Mouse (Mus musculus) neural tube, embryonic 13.5 days (tissue): ENCODE measurements at regions not wholly inside any gene's neighbourhood (a gene's known extent, or its start where the extent isn't known, plus 50 kb on each side); places are given as distances from the start of the nearest gene placed in this dataset.

Experiments
- ATAC-seq: fragments of 200-750 bp; cut with Nextera tagmentation; 2 replicates; pipeline ENCODE4 v1.8.0; 2017; ENCODE audit warnings: low read depth, mild to moderate bottlenecking, moderate TSS enrichment, moderate library complexity
- H3K27ac ChIP-seq: fragments of 300-500 bp; sonication (generic); replicated peaks from 2 replicates; pipeline ENCODE4 v1.5.1; 2015; ENCODE audit warnings: moderate library complexity, mild to moderate bottlenecking, inconsistent platforms
- H3K27me3 ChIP-seq: fragments of 300-500 bp; sonication (generic); 2 replicates; pipeline ENCODE4 v1.6.1; 2015; ENCODE audit warnings: mild to moderate bottlenecking, inconsistent platforms
- H3K36me3 ChIP-seq: fragments of 300-500 bp; sonication (generic); 2 replicates; pipeline ENCODE4 v1.6.1; 2015; ENCODE audit warnings: mild to moderate bottlenecking, inconsistent platforms
- H3K4me1 ChIP-seq: fragments of 300-500 bp; sonication (generic); replicated peaks from 2 replicates; pipeline ENCODE4 v1.6.1; 2015; ENCODE audit warnings: inconsistent platforms
- H3K4me2 ChIP-seq: fragments of 300-500 bp; sonication (generic); 2 replicates; pipeline ENCODE4 v1.6.1; 2015; ENCODE audit warnings: inconsistent platforms, mild to moderate bottlenecking, moderate library complexity
- H3K4me3 ChIP-seq: fragments of 300-500 bp; sonication (generic); 2 replicates; pipeline ENCODE4 v1.5.1; 2015; ENCODE audit warnings: mild to moderate bottlenecking, inconsistent platforms
- H3K9ac ChIP-seq: fragments of 300-500 bp; sonication (generic); 2 replicates; pipeline ENCODE4 v1.6.1; 2015; ENCODE audit warnings: moderate library complexity, mild to moderate bottlenecking, inconsistent platforms
- H3K9me3 ChIP-seq: fragments of 300-500 bp; sonication (generic); 2 replicates; pipeline ENCODE4 v1.6.1; 2016; ENCODE audit warnings: inconsistent platforms
- WGBS: fragments of 180-500 bp; shearing (Covaris S2); methylation state at CpG from one replicate; pipeline ENCODE4 v1.1.7; 2015; 5-methylcytosine and 5-hydroxymethylcytosine counted together

GRCm38 (mm10) chr3:149347241-149347992 lies 357.1 kb upstream of the Adgrl2 start:
- Histone ChIP-seq H3K27me3 (no peaks in the 10 kb centered on the region; the same call in 1 of the 2 replicates), H3K4me3 (no peak overlapping the region), H3K27ac (no peak overlapping the region), H3K9ac (no peak overlapping the region), H3K9me3 (no peaks in the 10 kb centered on the region), H3K4me2 (no peak overlapping the region), H3K4me1 (peaks cover 4% of the 10 kb centered on the region; the same call in 1 of the 2 replicates), H3K36me3 (no peaks in the 10 kb centered on the region)
- no peak for ATAC-seq
- WGBS: 27% methylated on average over 6 of the region's 6 CpGs

DNA sequence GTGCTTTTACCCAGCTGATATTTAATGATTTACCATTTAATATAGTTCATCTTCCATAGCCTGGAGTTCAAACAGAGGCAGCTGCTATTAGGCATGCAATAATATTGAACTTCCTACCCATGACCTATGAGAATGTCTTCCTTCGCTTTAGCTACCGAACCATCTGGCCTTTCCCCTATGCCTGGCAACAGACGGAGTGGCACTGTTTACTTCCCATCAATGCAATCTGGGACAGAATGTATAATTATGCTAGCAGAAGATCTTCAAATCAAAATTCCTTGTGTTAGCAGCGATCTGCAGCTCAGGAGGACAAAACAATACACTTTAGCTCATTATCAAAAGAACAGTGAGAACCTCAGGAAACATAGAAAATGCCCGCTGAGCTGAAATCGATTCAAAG lies 352.2 kb upstream of the Adgrl2 start:
- no peaks in the 10 kb centered on the region for H3K9me3 ChIP-seq
- ATAC-seq: no peak
- H3K9ac ChIP-seq: no peak overlapping the region
- WGBS: 71% methylated on average over 6 of the region's 6 CpGs
- no peak overlapping the region for H3K4me3 ChIP-seq
- peaks cover 12% of the 10 kb centered on the region for H3K4me1 ChIP-seq
- no peak overlapping the region for H3K4me2 ChIP-seq
- H3K27ac ChIP-seq: no peak overlapping the region
- H3K36me3 ChIP-seq: no peaks in the 10 kb centered on the region
- no peaks in the 10 kb centered on the region; the same call in 1 of the 2 replicates for H3K27me3 ChIP-seq

GRCm38 (mm10) chr3:149339374-149339753 lies 349.0 kb upstream of the Adgrl2 start:
- H3K9ac ChIP-seq: no peak overlapping the region
- no peaks in the 10 kb centered on the region for H3K9me3 ChIP-seq
- no peaks in the 10 kb centered on the region for H3K27me3 ChIP-seq
- WGBS: 87% methylated on average over 3 of the region's 3 CpGs
- no peak overlapping the region for H3K27ac ChIP-seq
- H3K4me3 ChIP-seq: no peak overlapping the region
- H3K4me2 ChIP-seq: no peak overlapping the region
- H3K4me1 ChIP-seq: peaks cover 12% of the 10 kb centered on the region
- no peaks in the 10 kb centered on the region for H3K36me3 ChIP-seq
- no peak for ATAC-seq

DNA sequence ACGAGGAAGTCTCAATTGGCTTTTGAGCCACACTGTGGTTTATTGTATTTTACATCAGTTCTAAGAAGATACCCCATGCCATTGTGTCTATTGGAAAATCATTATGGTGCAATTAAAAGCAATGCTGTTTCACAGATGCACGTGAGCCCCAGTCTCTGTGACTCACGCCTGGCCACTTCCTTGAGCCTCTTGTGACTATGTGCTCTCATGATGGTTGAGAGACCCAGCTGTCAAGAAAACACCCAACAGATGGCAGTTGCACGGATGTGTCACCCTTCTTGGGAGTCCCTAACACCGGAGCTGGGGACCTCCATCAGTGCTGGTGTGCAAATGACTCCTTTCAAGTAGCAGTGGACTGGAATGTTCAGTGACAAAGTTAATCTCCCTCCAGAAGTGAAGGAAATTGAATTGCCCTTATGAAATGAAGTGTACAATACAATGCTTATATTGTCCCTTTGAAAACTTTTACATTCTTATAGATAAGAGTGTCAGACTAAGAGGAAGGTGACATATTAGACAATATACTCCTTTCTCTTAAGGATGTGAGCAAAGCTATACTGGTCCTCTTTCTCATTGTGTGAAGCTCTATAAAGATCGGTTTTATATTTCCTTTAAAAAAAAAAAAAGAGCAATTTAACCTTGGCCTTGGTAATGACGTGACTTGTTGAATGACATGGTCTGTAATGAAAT lies 348.5 kb upstream of the Adgrl2 start:
- WGBS: 70% methylated on average over 7 of the region's 7 CpGs
- Histone ChIP-seq H3K9ac (no peak overlapping the region), H3K4me3 (no peak overlapping the region), H3K9me3 (no peaks in the 10 kb centered on the region), H3K4me2 (no peak overlapping the region), H3K27ac (no peak overlapping the region), H3K36me3 (no peaks in the 10 kb centered on the region), H3K4me1 (peaks cover 12% of the 10 kb centered on the region), H3K27me3 (no peaks in the 10 kb centered on the region)
- no peak for ATAC-seq

- no peaks in the 10 kb centered on the region for H3K36me3 ChIP-seq
- H3K9me3 ChIP-seq: no peaks in the 10 kb centered on the region
- no peak overlapping the region for H3K4me3 ChIP-seq
- 82% methylated on average over 6 of the region's 6 CpGs for WGBS
- H3K4me1 ChIP-seq: peaks cover 11% of the 10 kb centered on the region; the same call in 1 of the 2 replicates
- peaks cover 5% of the 10 kb centered on the region; the same call in 1 of the 2 replicates for H3K27me3 ChIP-seq
- no peak overlapping the region for H3K4me2 ChIP-seq
- no peak overlapping the region for H3K27ac ChIP-seq
- no peak overlapping the region for H3K9ac ChIP-seq
- ATAC-seq: no peak
Measured at GRCm38 (mm10) chr3:149335259-149335658, 344.9 kb upstream of the Adgrl2 start.

GRCm38 (mm10) chr3:149333607-149334006 lies 343.3 kb upstream of the Adgrl2 start:
- H3K27ac ChIP-seq: no peak overlapping the region
- H3K36me3 ChIP-seq: no peaks in the 10 kb centered on the region
- 86% methylated on average over 5 of the region's 5 CpGs for WGBS
- H3K9me3 ChIP-seq: no peaks in the 10 kb centered on the region
- H3K9ac ChIP-seq: no peak overlapping the region
- no peak overlapping the region for H3K4me3 ChIP-seq
- peaks cover 11% of the 10 kb centered on the region; the same call in 1 of the 2 replicates for H3K4me1 ChIP-seq
- H3K27me3 ChIP-seq: peaks cover 5% of the 10 kb centered on the region; the same call in 1 of the 2 replicates
- ATAC-seq: no peak
- H3K4me2 ChIP-seq: no peak overlapping the region

DNA sequence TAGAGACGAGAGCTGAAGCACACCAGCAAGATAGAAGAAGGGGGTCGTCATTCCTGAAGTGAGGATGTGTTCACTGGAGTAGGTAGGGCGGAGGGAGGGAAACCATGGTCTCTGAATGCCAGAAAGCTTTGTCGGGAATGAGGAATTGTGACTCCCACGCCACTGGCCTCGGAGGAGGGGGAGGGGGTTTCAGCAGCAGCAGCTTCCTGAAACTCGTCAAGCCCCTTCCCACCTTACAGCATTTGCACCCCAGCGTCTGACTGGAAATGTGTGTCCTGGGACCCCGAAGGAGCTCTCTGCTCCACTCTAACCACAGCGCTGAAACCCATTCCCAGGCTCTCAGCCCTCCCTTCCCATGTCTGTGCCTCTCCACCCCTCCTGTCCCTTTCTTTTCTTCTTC lies 342.8 kb upstream of the Adgrl2 start:
- peaks cover 5% of the 10 kb centered on the region; the same call in 1 of the 2 replicates for H3K27me3 ChIP-seq
- 0 out of 2 replicates have a peak, but pooled peaks have one; percentile 11 for ATAC-seq
- H3K4me1 ChIP-seq: peaks cover 11% of the 10 kb centered on the region; the same call in 1 of the 2 replicates
- no peak overlapping the region for H3K27ac ChIP-seq
- H3K9ac ChIP-seq: no peak overlapping the region
- WGBS: 36% methylated on average over 10 of the region's 10 CpGs
- H3K9me3 ChIP-seq: no peaks in the 10 kb centered on the region
- H3K4me3 ChIP-seq: no peak overlapping the region
- H3K4me2 ChIP-seq: no peak overlapping the region
- H3K36me3 ChIP-seq: no peaks in the 10 kb centered on the region

DNA sequence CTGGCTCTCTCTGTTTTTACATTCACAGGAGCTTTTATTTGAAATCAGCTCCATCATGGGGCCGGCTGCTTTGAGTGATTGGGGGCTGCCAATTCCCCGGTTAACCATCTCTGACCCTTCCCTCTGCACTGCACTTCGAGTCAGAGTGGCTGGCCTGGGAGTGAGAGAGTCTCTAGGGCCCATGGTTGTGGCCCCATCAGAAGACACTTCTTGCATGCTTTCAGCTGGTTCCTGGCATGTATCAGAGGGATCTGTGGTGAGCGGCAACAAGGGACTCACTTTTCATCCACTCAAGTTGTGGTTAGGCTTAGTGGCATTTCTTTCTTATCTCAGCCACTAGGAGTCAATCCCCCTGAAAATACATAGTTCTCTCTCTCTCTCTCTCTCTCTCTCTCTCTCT lies 341.8 kb upstream of the Adgrl2 start:
- H3K4me3 ChIP-seq: no peak overlapping the region
- H3K27ac ChIP-seq: no peak overlapping the region
- peaks cover 11% of the 10 kb centered on the region; the same call in 1 of the 2 replicates for H3K4me1 ChIP-seq
- peaks cover 5% of the 10 kb centered on the region; the same call in 1 of the 2 replicates for H3K27me3 ChIP-seq
- H3K9me3 ChIP-seq: no peaks in the 10 kb centered on the region
- ATAC-seq: no peak
- 21% methylated on average over 4 of the region's 4 CpGs for WGBS
- no peaks in the 10 kb centered on the region for H3K36me3 ChIP-seq
- no peak overlapping the region for H3K9ac ChIP-seq
- H3K4me2 ChIP-seq: no peak overlapping the region

- Histone ChIP-seq H3K4me1 (peaks cover 11% of the 10 kb centered on the region; the same call in 1 of the 2 replicates), H3K4me3 (no peak overlapping the region), H3K27ac (0 out of 2 replicates have a peak overlapping the region, but pooled peaks have one; percentile 23), H3K9me3 (no peaks in the 10 kb centered on the region), H3K27me3 (peaks cover 5% of the 10 kb centered on the region; the same call in 1 of the 2 replicates), H3K9ac (no peak overlapping the region), H3K4me2 (no peak overlapping the region), H3K36me3 (no peaks in the 10 kb centered on the region)
- no peak for ATAC-seq
- WGBS: 8% methylated on average over 7 of the region's 7 CpGs
Measured at GRCm38 (mm10) chr3:149331251-149331960, 341.1 kb upstream of the Adgrl2 start.

DNA sequence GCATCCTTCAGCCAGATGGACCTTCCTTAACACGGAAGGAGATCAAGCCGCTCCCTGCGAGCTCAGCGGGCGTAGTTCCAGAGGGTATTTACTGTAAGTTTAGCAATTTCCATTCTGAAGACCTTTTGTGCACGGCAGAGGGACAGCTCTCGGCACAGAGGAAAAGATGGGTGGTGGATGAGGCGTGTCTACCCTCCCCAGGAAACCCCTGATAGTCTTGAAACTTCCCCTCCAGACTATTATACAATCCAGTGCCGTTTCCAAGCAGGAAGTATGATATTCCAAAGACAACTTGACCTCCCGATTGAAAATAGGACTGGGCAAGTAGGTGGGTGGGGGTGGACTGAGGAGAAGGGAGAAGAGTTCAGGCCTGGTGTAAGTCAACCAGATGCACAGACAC lies 340.4 kb upstream of the Adgrl2 start:
- H3K9me3 ChIP-seq: no peaks in the 10 kb centered on the region
- no peak overlapping the region for H3K4me2 ChIP-seq
- no peak overlapping the region for H3K9ac ChIP-seq
- ATAC-seq: no peak
- H3K4me1 ChIP-seq: peaks cover 11% of the 10 kb centered on the region; the same call in 1 of the 2 replicates
- H3K36me3 ChIP-seq: no peaks in the 10 kb centered on the region
- H3K27ac ChIP-seq: no peak overlapping the region
- 85% methylated on average over 10 of the region's 10 CpGs for WGBS
- H3K4me3 ChIP-seq: no peak overlapping the region
- peaks cover 5% of the 10 kb centered on the region; the same call in 1 of the 2 replicates for H3K27me3 ChIP-seq

GRCm38 (mm10) chr3:149330041-149330440 lies 339.7 kb upstream of the Adgrl2 start:
- 85% methylated on average over 10 of the region's 10 CpGs for WGBS
- Histone ChIP-seq H3K36me3 (no peaks in the 10 kb centered on the region), H3K27me3 (peaks cover 5% of the 10 kb centered on the region; the same call in 1 of the 2 replicates), H3K27ac (no peak overlapping the region), H3K9ac (no peak overlapping the region), H3K4me3 (no peak overlapping the region), H3K4me2 (no peak overlapping the region), H3K4me1 (peaks cover 11% of the 10 kb centered on the region; the same call in 1 of the 2 replicates), H3K9me3 (no peaks in the 10 kb centered on the region)
- no peak for ATAC-seq

DNA sequence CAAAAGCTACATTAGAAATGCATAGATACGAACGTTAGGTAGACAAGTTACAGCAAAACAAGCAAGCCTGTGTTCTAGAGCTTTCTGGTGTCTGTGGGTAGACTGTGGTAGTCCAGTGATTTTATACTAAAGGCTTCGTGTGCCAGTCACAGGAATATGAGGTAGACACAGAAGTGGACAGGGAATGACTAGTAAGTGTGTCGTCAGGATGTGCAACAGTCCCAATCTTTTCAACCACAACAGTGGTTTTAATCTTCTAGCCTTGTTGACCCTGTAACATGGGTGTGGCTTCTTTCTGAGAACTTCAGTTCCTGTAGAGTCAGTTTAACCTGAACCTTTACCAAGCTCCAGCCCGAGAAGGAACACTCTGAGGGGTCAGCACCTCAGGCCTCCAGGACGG lies 339.3 kb upstream of the Adgrl2 start:
- H3K27me3 ChIP-seq: peaks cover 5% of the 10 kb centered on the region; the same call in 1 of the 2 replicates
- WGBS: 92% methylated on average over 6 of the region's 6 CpGs
- H3K4me2 ChIP-seq: no peak overlapping the region
- H3K4me1 ChIP-seq: peaks cover 11% of the 10 kb centered on the region; the same call in 1 of the 2 replicates
- H3K4me3 ChIP-seq: no peak overlapping the region
- H3K27ac ChIP-seq: no peak overlapping the region
- ATAC-seq: no peak
- no peak overlapping the region for H3K9ac ChIP-seq
- H3K9me3 ChIP-seq: no peaks in the 10 kb centered on the region
- no peaks in the 10 kb centered on the region for H3K36me3 ChIP-seq
